8 mouse cellular contexts compared by ENCODE assay signal in genomic region chr2:18906421-18907084, GRCm38 (mm10).
DNase-seq lines count a peak whose midpoint lies in the region; ATAC-seq lines count a peak whose summit lies in the region.

No protein-coding gene starts in this region.

- no peaks in the 10 kb centered on the region for H3K36me3 ChIP-seq in forebrain, embryonic 11.5 days (ENCODE audit: control insufficient read depth, insufficient read depth, low read length)

- ATAC-seq in forebrain, embryonic 11.5 days (replicated peaks; ENCODE audit: low FRiP score): 0 out of 2 replicates have a peak, but pooled peaks have one; percentile 42

- peak; percentile 51 for DNase-seq in layer of hippocampus, adult 11-12 months (ENCODE audit: low spot score)
- no peak for DNase-seq in layer of hippocampus, postnatal 25 days (ENCODE audit: extremely low spot score in 1 of 2, low spot score in 1 of 2)
- DNase-seq in adipocyte (ENCODE audit: low spot score): peak; percentile 21
- DNase-seq in forebrain, embryonic 11.5 days (ENCODE audit: low spot score): no peak
- DNase-seq in left cerebral cortex, postnatal 4 days: peak; percentile 52
- DNase-seq in spleen, postnatal 36 days (ENCODE audit: low spot score in 2 of 2): no peak
- DNase-seq in adrenal gland, adult (ENCODE audit: inconsistent age in 2 of 2, low spot score in 1 of 2): no peak
- DNase-seq in spleen, adult 12 weeks (ENCODE audit: low spot score): no peak

- no peaks in the 10 kb centered on the region for H3K27me3 ChIP-seq in forebrain, embryonic 11.5 days (ENCODE audit: control insufficient read depth, insufficient read depth, low read length)

- H3K9ac ChIP-seq in forebrain, embryonic 11.5 days (ENCODE audit: low read length): no peak overlapping the region

- no peak overlapping the region for H3K27ac ChIP-seq in forebrain, embryonic 11.5 days (ENCODE audit: low read depth, low read length)

- no peaks in the 10 kb centered on the region for H3K9me3 ChIP-seq in forebrain, embryonic 11.5 days (ENCODE audit: control insufficient read depth, low read length)

- no peak overlapping the region for H3K4me2 ChIP-seq in forebrain, embryonic 11.5 days (ENCODE audit: low read depth, low read length, severe bottlenecking)

- H3K4me3 ChIP-seq in forebrain, embryonic 11.5 days (ENCODE audit: low read depth, low read length): no peak overlapping the region

- intact Hi-C loops in left cerebral cortex, postnatal 4 days (cut with DNase I): no loop called here

- 33% methylated on average over 2 of the region's 2 CpGs for WGBS in forebrain, embryonic 11.5 days

- H3K4me1 ChIP-seq in forebrain, embryonic 11.5 days (replicated peaks; ENCODE audit: control insufficient read depth, insufficient read depth, low read length): peaks cover 7% of the 10 kb centered on the region

Comparison
In these comparisons a context has a peak if more than half of its experiments do, and no peak if none do; other contexts are left out.
1. DNase-seq: peak in layer of hippocampus, adult 11-12 months (single experiment), adipocyte (single experiment) and left cerebral cortex, postnatal 4 days (single experiment); none in layer of hippocampus, postnatal 25 days (0 of 2), forebrain, embryonic 11.5 days (single experiment), spleen, postnatal 36 days (0 of 2), adrenal gland, adult (0 of 2) and spleen, adult 12 weeks (single experiment).